8 mouse cellular contexts compared by ENCODE assay signal in genomic region chr5:72350081-72350758, GRCm38 (mm10).
DNase-seq lines count a peak whose midpoint lies in the region; ATAC-seq lines count a peak whose summit lies in the region.

No protein-coding gene starts in this region.

- no peaks in the 10 kb centered on the region for H3K36me3 ChIP-seq in heart, embryonic 10.5 days
- no peaks in the 10 kb centered on the region for H3K36me3 ChIP-seq in embryonic facial prominence, embryonic 10.5 days (replicated peaks)

- H3K4me1 ChIP-seq in heart, embryonic 10.5 days = no peaks in the 10 kb centered on the region
- H3K4me1 ChIP-seq in embryonic facial prominence, embryonic 10.5 days = no peaks in the 10 kb centered on the region

- peak; percentile 87 to 89 for ATAC-seq in hematopoietic stem cell, adult 5-6 weeks (replicated peaks in 1 of 2; ENCODE audit: insufficient read depth in 1 of 2, low FRiP score in 2 of 2, low TSS enrichment in 1 of 2, low read depth in 1 of 2, poor library complexity in 2 of 2, severe bottlenecking in 2 of 2)

- 35% methylated on average over 5 of the region's 5 CpGs for WGBS in heart, embryonic 10.5 days
- whole genome bisulfite sequencing in embryonic facial prominence, embryonic 10.5 days = 35% methylated on average over 5 of the region's 5 CpGs

- H3K9me3 ChIP-seq in heart, embryonic 10.5 days = no peaks in the 10 kb centered on the region
- H3K9me3 ChIP-seq in embryonic facial prominence, embryonic 10.5 days = no peaks in the 10 kb centered on the region

- DNase-seq in heart, adult 11 months = peak; percentile 67
- DNase-seq in heart, embryonic 10.5 days (ENCODE audit: low spot score) = no peak
- peak; percentile 84 for DNase-seq in adipocyte (ENCODE audit: low spot score)
- peak; percentile 40 for DNase-seq in embryonic facial prominence, embryonic 10.5 days (ENCODE audit: low spot score)
- peak; percentile 56 for DNase-seq in layer of hippocampus, adult 11-12 months (ENCODE audit: low spot score)
- DNase-seq in mesoderm, embryonic 11.5 days (ENCODE audit: low read depth, low spot score) = peak; percentile 67
- peak; percentile 65 for DNase-seq in telencephalon, adult 2 months (ENCODE audit: low read depth, low spot score)

- H3K4me3 ChIP-seq in heart, embryonic 10.5 days = no peak overlapping the region
- H3K4me3 ChIP-seq in embryonic facial prominence, embryonic 10.5 days = no peak overlapping the region

- no peak overlapping the region for H3K27ac ChIP-seq in heart, embryonic 10.5 days
- H3K27ac ChIP-seq in embryonic facial prominence, embryonic 10.5 days (replicated peaks) = no peak overlapping the region

- H3K27me3 ChIP-seq in heart, embryonic 10.5 days (ENCODE audit: insufficient read depth, poor library complexity, severe bottlenecking) = no peaks in the 10 kb centered on the region
- no peaks in the 10 kb centered on the region for H3K27me3 ChIP-seq in embryonic facial prominence, embryonic 10.5 days (replicated peaks; ENCODE audit: low read depth, poor library complexity, severe bottlenecking)
